Mouse (Mus musculus) naive thymus-derived CD4-positive, alpha-beta T cell, adult 2 months (primary cell): ENCODE results near the gene Fam8a1.

Source experiments
- DNase-seq: peaks from one replicate; pipeline ENCODE4 v3.0.0-alpha.2; 2011; ENCODE audit warnings: low read depth

Gene Fam8a1

GRCm38 (mm10) chr13:46669048-46669619 is at the start of gene Fam8a1:
TSS of gene Fam8a1 (plus strand) at chr13:46669522.
- DNase-seq: peak; percentile 97

- DNase-seq: peak; percentile 70
Observed at GRCm38 (mm10) chr13:46619633-46620032, 49.7 kb upstream of the Fam8a1 start.

GRCm38 (mm10) chr13:46620964-46621757 is 48.2 kb upstream of the Fam8a1 start:
- DNase-seq: no peak

GRCm38 (mm10) chr13:46626608-46627007 is 42.7 kb upstream of the Fam8a1 start:
- DNase-seq: no peak

DNA sequence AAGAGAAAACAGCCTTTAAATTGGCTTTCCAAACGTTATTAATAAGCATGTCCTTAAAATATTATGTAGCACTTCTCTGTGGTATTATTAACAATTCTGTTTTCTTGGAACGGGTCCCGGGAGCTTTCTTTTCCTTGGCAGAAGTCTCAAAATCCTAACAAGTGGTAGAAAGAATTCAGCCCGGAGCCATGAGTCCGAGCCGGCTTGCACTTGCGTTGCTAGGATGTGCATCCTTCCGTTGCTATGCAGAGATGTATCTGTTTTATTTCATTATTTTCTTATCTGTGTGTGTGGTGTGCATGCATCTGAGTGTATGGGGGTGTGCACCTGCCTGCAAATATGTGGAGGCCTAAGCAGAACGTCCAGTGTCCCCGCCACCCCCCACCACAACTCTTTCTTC is 41.5 kb upstream of the Fam8a1 start:
- no peak for DNase-seq

DNA sequence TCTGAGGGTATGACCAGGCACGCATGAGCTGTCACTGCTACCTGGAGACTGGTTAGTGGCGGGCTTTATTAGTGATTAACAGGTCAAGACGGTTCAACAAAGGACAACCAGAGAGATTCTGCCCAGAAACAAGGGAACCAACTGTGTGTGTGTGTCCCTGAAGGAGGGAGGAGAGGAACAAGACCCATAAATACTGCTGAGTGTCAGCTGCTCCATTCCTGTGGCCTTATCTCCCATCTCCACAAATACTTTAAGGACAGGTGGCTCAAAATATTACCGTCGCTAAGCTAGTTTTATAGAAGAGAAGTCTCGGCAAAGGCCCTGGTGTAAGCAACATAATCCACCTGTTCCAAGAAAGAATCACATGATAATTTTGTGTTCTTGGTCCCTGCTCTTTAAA is 39.9 kb upstream of the Fam8a1 start:
- no peak for DNase-seq

GRCm38 (mm10) chr13:46632796-46633195 is 36.5 kb upstream of the Fam8a1 start:
- DNase-seq: no peak

- DNase-seq: no peak
Observed at GRCm38 (mm10) chr13:46633320-46634132, 35.8 kb upstream of the Fam8a1 start.

DNA sequence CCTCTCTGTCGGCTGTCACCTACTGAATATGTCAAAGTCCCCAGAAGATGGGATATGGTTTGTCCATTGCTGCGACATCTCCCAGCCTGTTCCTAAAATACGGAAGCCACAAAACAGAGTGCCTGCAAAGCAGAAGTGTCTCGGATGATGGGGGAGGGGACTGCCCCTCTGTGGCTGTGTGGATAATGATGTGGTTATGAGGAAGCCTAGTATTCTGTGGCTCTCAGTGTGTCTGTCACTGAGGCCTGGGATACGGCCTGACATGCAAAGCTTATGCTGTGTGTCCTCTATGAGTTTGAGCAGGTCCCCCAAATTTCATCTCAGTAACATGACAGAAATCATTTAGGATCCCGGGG is 35.2 kb upstream of the Fam8a1 start:
- peak; percentile 10 for DNase-seq

- DNase-seq: no peak
Observed at GRCm38 (mm10) chr13:46640608-46641468, 28.5 kb upstream of the Fam8a1 start.

GRCm38 (mm10) chr13:46642318-46642717 is 27.0 kb upstream of the Fam8a1 start:
- peak; percentile 33 for DNase-seq

GRCm38 (mm10) chr13:46644175-46644574 is 25.1 kb upstream of the Fam8a1 start:
- DNase-seq: no peak

DNA sequence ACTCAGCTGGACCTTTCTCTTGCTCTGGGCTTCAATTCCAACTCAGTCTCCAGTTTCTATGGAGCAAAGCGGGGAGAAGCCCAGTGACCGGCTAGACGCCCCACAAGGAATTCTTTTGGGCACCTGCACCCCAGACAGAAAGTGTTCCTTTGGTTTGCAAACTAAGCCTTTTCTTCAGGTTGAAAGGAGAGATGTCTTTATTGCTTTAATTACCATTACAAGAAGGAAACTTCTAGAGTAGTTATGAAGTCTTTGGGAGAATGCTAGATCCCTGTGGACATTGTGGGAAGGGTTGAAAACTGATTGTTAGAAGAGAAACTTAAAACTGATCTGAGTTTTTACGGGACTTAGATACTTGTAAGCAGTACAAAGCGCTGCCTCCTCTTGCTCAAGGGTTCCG is 23.8 kb upstream of the Fam8a1 start:
- no peak for DNase-seq

- no peak for DNase-seq
Observed at GRCm38 (mm10) chr13:46651853-46652252, 17.5 kb upstream of the Fam8a1 start.

DNA sequence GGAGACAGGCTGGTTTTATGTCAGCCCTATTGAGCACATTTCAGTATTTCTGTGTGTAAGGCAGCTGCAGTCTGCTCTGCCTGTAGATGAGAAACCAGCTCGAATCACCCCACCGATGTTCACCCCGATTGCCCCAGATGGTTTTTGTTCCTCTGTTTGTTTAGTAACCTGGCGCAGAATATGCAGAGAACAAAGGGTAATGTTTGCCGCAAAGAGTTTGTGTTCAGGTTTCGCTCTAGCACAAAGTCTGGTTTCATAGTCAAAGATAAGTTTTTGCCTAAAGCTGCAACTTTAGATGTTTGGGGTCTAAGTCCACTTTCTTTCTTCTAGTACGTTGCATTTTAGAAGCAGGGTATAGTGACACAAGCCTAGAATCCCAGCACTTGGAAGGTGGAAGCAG is 16.7 kb upstream of the Fam8a1 start:
- no peak for DNase-seq

DNA sequence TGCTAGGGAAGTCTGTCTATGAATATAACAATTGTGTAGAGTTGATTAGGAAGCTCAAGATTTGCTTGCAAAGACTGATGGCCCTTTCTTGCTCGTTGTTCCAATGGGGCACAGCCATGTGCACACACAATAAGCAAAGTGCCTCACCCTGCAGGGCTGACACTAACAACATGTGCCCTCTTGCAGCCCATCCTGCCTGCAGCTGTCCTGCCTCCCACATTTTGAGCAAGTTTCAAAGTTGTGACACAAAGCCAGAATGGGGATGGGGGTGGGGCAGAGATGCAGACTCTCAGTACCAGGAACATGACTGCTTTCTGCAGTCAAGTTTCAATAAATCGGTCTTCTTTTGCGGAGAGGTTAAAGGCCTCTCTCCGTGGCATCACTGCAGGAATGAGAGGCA is 15.7 kb upstream of the Fam8a1 start:
- DNase-seq: no peak

DNA sequence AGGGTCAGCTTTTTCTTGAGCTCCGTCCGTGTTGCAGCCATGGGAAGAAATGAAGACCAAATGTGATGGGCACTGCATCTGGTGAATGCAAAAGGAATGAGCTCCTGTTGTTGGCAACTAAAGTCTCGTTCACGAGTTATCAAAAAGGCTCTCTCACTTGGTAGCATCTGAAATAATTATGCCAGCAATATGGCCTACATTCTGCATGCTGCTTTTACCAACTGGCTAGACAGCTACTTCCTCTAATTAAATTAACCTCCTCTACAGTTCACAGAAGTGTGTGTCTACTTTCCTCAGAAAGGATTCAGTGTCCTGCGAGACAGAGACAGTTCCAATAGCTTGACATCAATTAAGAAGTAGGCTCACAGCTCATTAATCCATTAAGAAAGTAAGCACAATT is 14.8 kb upstream of the Fam8a1 start:
- no peak for DNase-seq

GRCm38 (mm10) chr13:46659211-46659610 is 10.1 kb upstream of the Fam8a1 start:
- no peak for DNase-seq

- peak; percentile 79 for DNase-seq
Observed at GRCm38 (mm10) chr13:46663461-46663964, 5.8 kb upstream of the Fam8a1 start.

DNA sequence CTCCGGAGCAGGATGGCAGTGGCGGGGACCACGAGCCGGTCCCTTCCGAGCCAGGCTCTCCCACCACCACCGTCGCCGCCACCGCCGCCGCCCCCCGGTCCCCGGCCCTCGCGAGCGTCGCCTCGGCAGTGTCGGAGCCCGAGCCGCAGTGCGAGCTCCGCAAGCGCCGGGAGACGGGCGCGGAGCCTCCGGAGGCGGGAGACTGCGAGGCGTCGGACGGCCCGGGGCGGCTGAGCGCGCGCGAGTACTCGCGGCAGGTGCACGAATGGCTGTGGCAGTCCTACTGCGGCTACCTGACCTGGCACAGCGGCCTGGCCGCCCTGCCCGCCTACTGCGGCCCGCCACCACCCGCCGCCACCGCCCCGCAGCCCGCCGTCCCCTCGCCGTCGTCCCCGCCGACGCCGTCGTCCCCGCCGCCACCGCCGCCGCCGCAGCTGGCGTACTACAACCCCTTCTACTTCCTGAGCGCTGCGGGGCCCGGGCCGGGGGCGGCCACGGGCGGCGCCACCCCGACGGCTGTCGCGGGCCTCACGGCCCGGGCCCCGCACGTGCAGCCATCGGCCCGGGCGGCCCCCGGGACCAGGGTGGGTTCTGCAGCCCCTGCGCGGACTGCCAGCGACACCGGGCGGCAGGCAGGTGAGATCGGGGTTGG is 424 bp downstream of the Fam8a1 start:
- DNase-seq: peak; percentile 53

DNA sequence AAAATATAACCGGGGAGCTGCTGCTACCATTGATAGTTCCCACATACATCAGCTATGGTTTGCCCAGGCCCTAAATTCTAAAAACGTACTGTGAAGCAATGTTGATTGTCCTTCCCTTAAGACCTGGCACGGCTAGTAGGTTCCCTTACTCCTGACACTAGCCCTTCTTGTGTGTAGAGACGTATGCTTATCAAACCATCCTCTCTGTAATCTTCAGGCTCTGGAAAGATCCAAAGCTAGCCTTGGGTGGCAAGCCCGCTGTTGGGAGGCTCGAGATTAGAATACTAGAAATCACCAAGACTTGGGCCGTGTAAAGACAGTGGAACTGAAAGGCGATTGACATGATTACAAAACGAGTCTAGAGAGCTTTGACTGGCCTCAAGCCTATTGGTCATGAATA is 1.2 kb downstream of the Fam8a1 start:
- DNase-seq: no peak
